Mouse (Mus musculus): ENCODE data around the gene Rad23a.

- TF ChIP-seq MYOG (IDR thresholded peaks at IDR 0.05; ENCODE audit: control insufficient read depth, extremely low read depth, insufficient read length) (no peak), CTCF (IDR thresholded peaks at IDR 0.05; ENCODE audit: control insufficient read depth, insufficient read depth, insufficient read length) (no peak), CEBPB (IDR thresholded peaks at IDR 0.05; ENCODE audit: low read depth) (no peak)
These were observed 2.0 kb downstream of the Rad23a start for GRCm38 (mm10) chr8:84838513-84838912.

All from C2C12 (cell line).